11 mouse cellular contexts compared by ENCODE assay signal in the genomic region with DNA sequence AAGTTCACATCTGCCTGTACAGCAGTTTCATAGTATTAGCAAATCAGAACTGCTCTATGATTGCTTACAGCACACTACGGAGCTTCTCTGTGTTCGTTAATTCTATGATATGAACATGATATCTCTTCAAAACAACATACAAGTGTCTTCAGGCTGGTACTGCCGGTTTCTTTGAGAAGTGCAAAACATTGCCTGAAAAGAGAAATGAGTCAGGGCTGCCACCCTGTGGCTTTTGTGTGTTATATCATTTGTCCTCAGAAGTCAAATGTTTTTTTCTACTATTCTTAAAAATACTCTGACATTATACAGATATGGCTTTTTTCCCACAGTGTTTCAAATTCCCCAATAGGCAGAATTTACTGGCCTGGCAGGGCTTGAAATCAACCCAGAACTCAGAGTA. TPM values are rescaled to one million over a fixed set of nuclear protein-coding genes. Genes with fewer than 3 reads are reported as not detected.
DNase-seq lines count a peak whose midpoint lies in the region; ATAC-seq lines count a peak whose summit lies in the region.
"Had no signal": no experiment of that assay in that cellular context is flagged by ENCODE, and none has a peak within 500 bp of the region (broad histone marks: within the 10 kb centered on the region; RNA-seq: fewer than 3 reads in every experiment).

No protein-coding gene starts in this region.

- H3K9ac ChIP-seq in hindbrain, embryonic 14.5 days = no peak overlapping the region
- H3K9ac ChIP-seq: stomach, embryonic 15.5 days had no signal

- no peak overlapping the region for H3K4me3 ChIP-seq in hindbrain, embryonic 14.5 days (replicated peaks; ENCODE audit: low read length)
- H3K4me3 ChIP-seq: stomach, embryonic 15.5 days had no signal

- H3K9me3 ChIP-seq in hindbrain, embryonic 14.5 days (ENCODE audit: control insufficient read depth, low read length) = no peaks in the 10 kb centered on the region
- H3K9me3 ChIP-seq: stomach, embryonic 15.5 days had no signal

- 63% methylated on average over 3 of the region's 3 CpGs for WGBS in hindbrain, embryonic 14.5 days

- no peaks in the 10 kb centered on the region for H3K4me1 ChIP-seq in hindbrain, embryonic 14.5 days (replicated peaks; ENCODE audit: control insufficient read depth, insufficient read depth, low read length)
- H3K4me1 ChIP-seq: stomach, embryonic 15.5 days had no signal

- peaks cover 11% of the 10 kb centered on the region; the same call in 1 of the 2 replicates for H3K36me3 ChIP-seq in hindbrain, embryonic 14.5 days (replicated peaks; ENCODE audit: control insufficient read depth, insufficient read depth)
- H3K36me3 ChIP-seq: stomach, embryonic 15.5 days had no signal

- H3K27ac ChIP-seq in hindbrain, embryonic 14.5 days = no peak overlapping the region
- H3K27ac ChIP-seq: stomach, embryonic 15.5 days had no signal

- peak; percentile 50 for DNase-seq in embryo, embryonic 11 days
- no peak for DNase-seq in embryo, embryonic 10 days (ENCODE audit: low spot score)
- DNase-seq in kidney, postnatal 10 days = peak; percentile 14
- no peak for DNase-seq in kidney, postnatal 14 days
- DNase-seq in 416B (ENCODE audit: low read depth) = peak; percentile 69
- peak; percentile 47 for DNase-seq in hindbrain, embryonic 14.5 days (ENCODE audit: low spot score)
- DNase-seq in c-Kit-positive CD71-positive TER-119-positive erythroid progenitor cells, embryonic 14.5 days (ENCODE audit: low spot score) = no peak
- DNase-seq in thymus, postnatal 14 days = no peak
- DNase-seq: cerebellum, adult 8-10 months had no signal

- ATAC-seq in hindbrain, embryonic 14.5 days (ENCODE audit: low FRiP score) = no peak
- ATAC-seq: activated CD4-positive, CD25-positive, alpha-beta regulatory T cell, adult 4 months had no signal

- no peaks in the 10 kb centered on the region for H3K27me3 ChIP-seq in hindbrain, embryonic 14.5 days (ENCODE audit: control insufficient read depth, insufficient read depth, low read length)
- H3K27me3 ChIP-seq: stomach, embryonic 15.5 days had no signal

- H3K4me2 ChIP-seq in hindbrain, embryonic 14.5 days (replicated peaks) = no peak overlapping the region
- H3K4me2 ChIP-seq: stomach, embryonic 15.5 days had no signal

RNA-seq across cellular contexts. Expression of a gene that starts 22.5 kb away (rescaled TPM):
- 118 and 127 TPM in 2 replicates for polyA plus RNA-seq in hindbrain, embryonic 14.5 days (2014; fragmentation: Nextera tagmentation; extraction: Ambion mirVana)

Comparison
In these comparisons a context has a peak if more than half of its experiments do, and no peak if none do; other contexts are left out.
1. DNase-seq: peak in embryo, embryonic 11 days (single experiment), kidney, postnatal 10 days (single experiment), 416B (single experiment) and hindbrain, embryonic 14.5 days (single experiment); none in embryo, embryonic 10 days (single experiment), kidney, postnatal 14 days (single experiment), c-Kit-positive CD71-positive TER-119-positive erythroid progenitor cells, embryonic 14.5 days (single experiment) and thymus, postnatal 14 days (single experiment).